Mouse (Mus musculus): ENCODE results near the gene Gm2056. TPM values are rescaled to one million over a fixed set of nuclear protein-coding genes. Genes with fewer than 3 reads are reported as not detected.
"Not testable (repeated sequence)": the region's sequence is repeated elsewhere in the genome, so short reads cannot be mapped to it uniquely, and the experiment has no call there.

Gm2056 gene
- not detected for total RNA-seq (2021)
- long read RNA-seq, experiment 1 = 0 reads
- long read RNA-seq, experiment 2 = 0 reads

DNA sequence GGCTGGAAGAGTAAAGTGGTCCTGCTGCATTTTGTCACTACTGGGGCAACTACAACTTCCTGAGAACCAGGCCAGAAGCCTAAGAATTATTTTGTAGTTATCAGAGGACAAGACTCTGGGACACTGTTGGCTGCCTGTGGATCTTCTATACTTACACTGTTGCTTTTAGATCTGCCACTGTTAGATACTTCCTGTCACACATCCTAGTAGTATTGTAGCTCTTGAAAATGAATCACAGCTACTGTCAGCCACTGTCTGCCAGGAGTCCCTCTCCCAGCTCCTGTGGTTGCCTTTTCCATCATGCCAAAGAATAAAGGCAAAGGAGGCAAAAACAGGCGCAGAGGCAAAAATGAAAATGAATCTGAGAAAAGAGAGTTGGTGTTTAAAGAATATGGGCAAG, at the start of gene Gm2056:
Gene Gm2056 (plus strand): TSS at position 301 of the 400 bp plus-strand sequence.
- intact Hi-C loops (cut with DNase I) = not testable (repeated sequence)

DNA sequence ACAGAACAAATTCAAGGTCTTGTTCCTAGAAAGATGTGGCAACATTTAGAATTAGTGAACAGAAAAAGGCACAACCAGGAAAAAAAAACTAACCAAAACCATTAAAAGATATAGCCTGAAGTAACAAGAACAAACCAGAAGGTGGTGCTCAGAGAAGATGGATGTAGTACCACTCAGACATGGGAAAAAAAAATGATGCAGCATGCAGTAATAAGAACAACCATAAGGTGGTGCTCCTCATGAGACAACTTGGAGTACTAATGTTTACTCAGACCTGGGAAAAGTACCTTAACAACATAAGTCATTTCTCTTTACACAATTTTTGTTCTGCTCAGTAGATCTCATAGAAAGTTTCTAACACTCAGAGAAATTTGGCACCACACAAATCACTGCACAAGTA, 42.8 kb upstream of the Gm2056 start:
- DNase-seq; intact Hi-C loops (cut with DNase I): not testable (repeated sequence)

More for the DNA sequence above, at the start of gene Gm2056:
- not testable (repeated sequence) for DNase-seq

DNA sequence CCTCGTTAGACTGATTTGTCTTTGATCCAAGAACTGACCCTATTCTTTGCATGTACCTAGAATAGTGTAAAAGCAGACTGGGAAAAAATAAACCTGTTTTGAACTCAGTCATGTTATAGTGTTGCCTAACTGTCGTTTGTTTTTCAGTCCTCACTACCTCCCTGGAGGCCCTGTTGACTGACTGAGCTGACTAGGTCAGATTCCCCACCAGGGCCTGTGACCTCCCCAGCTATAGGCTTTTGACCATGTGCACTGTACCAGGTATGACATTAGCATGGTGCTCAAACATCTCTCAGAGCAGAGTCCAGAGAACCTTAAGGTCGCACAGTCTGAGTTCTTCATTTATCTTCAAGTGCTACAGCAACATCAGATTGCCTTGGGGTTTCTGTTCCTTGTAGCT, 22.7 kb upstream of the Gm2056 start:
- intact Hi-C loops (cut with DNase I); DNase-seq: not testable (repeated sequence)

DNA sequence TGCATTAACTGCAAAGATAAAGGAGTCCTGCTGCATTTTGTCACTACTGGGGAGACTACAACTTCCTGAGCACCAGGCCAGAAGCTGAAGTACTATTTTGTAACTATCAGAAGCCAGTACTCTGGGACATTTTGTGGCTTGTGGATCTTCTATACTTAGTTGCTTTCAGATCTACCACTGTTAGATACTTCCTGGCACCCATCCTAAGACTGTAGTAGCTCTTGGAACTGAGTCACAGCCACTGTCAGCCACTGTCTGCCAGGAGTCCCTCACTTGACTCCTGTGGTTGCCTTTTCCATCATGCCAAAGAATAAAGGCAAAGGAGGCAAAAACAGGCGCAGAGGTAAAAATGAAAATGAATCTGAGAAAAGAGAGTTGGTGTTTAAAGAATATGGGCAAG, 15.3 kb upstream of the Gm2056 start, which contains the start of gene Gm2075:
Gene Gm2075 (plus strand): TSS at position 301 of the 400 bp plus-strand sequence.
- intact Hi-C loops (cut with DNase I); DNase-seq: not testable (repeated sequence)

DNA sequence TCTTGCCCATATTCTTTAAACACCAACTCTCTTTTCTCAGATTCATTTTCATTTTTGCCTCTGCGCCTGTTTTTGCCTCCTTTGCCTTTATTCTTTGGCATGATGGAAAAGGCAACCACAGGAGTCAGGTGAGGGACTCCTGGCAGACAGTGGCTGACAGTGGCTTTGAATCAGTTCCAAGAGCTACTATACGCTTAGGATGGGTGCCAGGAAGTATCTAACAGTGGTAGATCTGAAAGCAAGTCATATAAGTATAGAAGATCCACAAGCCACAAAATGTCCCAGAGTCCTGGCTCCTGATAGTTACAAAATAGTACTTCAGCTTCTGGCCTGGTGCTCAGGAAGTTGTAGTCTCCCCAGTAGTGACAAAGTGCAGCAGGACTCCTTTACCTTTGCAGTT, 8.1 kb upstream of the Gm2056 start, which contains the start of gene Gm6803:
Gene Gm6803 (minus strand): TSS at position 101 of the 400 bp plus-strand sequence.
- intact Hi-C loops (cut with DNase I); DNase-seq: not testable (repeated sequence)

DNA sequence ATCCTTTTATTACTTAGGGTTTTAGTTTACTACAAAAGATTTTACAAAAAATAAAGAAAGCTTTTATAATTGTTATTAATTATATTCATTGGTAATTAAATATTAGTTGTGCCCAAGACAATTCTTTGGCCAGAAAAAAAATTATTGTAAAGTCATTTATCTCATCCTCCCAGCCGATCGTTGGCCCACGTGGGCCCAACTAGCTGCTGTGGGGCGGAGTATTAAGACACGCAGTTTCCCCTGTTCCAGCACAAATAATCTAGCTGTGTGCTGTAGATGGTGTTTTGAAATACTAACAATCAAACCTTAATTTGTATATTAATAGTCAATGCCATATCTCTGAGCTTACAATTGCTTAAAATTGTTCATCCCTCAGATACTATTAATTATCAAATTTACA, 5.4 kb downstream of the Gm2056 start:
- DNase-seq; intact Hi-C loops (cut with DNase I): not testable (repeated sequence)

DNA sequence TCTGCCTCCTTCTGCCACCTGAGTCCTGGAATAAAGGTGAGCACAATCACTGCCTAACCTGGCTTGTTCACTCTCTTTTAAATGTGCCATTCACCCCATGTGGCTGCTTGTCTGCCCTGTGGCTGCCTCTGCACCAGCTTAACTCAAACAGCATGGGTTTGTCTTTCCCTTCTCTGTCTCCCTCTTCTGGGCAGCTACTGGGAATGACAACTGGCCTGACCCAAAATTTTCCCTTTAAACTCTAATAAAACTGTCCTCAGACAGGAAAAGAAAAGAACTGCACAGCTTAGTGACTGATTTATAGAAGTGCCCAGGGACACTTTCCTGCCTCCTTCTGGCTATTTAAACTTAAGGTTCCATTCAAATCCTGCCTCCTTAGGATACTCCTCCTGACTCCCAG, 12.3 kb downstream of the Gm2056 start:
- DNase-seq = not testable (repeated sequence)

DNA sequence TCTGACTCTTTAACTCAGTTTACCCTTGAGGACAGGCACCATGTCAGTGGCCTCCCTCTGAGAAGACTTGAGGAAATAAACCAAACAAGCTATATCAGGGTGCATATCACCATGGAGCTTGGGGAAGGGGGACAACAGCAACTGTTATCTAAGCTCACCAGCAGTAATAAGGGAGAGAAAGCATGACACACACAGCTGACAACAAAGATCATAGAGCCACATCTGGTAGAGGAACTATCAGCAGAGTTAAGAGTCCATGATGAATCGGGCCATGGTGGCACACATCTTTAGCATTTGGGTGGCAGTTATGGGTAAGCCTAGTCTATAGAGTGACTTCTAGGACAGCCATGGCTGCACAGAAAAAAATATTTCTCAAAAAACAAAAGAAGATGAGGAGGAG, 12.9 kb downstream of the Gm2056 start:
- intact Hi-C loops (cut with DNase I); DNase-seq: not testable (repeated sequence)

More for the DNA sequence above, 12.3 kb downstream of the Gm2056 start:
- intact Hi-C loops (cut with DNase I) = not testable (repeated sequence)

DNA sequence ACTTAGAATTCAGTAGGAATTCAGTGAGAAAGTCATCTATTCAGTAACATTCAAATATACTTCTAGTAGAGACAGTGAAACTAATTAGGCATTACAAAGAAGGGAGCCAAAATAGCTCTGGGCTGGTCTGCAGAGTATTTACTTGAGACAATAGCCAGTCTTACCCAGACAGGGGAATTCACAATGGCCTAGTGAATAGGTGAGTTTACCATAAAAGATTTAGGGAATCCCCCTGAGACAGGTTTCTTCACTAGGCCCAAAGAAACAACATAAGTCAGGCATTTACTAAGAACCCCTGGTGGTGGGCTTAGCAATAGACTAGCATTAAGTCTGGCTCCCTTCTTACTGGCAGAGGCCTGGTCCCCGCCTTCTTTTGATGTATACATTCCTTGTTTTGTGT, 18.4 kb downstream of the Gm2056 start:
- intact Hi-C loops (cut with DNase I); DNase-seq: not testable (repeated sequence)

Other genes with a start within 250 kb of the Gm2056 start
- not detected for gene Gm21936, start 231.5 kb upstream of the Gm2056 start, total RNA-seq (2021)
- gene BB287469, start 210.4 kb upstream of the Gm2056 start, total RNA-seq (2021) = not detected
- not detected for gene Gm2001, start 184.7 kb upstream of the Gm2056 start, total RNA-seq (2021)
- gene Gm2016, start 152.9 kb upstream of the Gm2056 start, total RNA-seq (2021) = not detected
- not detected for gene Gm2022, start 131.6 kb upstream of the Gm2056 start, total RNA-seq (2021)
- not detected for gene Gm2035, start 107.1 kb upstream of the Gm2056 start, total RNA-seq (2021)
- gene Gm2042, start 72.9 kb upstream of the Gm2056 start, total RNA-seq (2021) = not detected
- not detected for gene Gm2075, start 15.2 kb upstream of the Gm2056 start, total RNA-seq (2021)
- not detected for gene Gm6803, start 8.2 kb upstream of the Gm2056 start, total RNA-seq (2021)
- not detected for gene Gm16368, start 56.7 kb downstream of the Gm2056 start, total RNA-seq (2021)
- gene Gm10436, start 155.1 kb downstream of the Gm2056 start, total RNA-seq (2021) = not detected
- not detected for gene Gm8332, start 223.1 kb downstream of the Gm2056 start, total RNA-seq (2021)
- not detected for gene Gm5662, start 247.5 kb downstream of the Gm2056 start, total RNA-seq (2021)

Data from heart, postnatal 14 days (tissue).